Mouse (Mus musculus) lung, adult 2 months (tissue): ENCODE results near the gene Jdp2. TPM values are rescaled to one million over a fixed set of nuclear protein-coding genes. Genes with fewer than 3 reads are reported as not detected.

Experiments
- DNase-seq: peaks from one replicate; pipeline ENCODE4 v3.0.0; 2022
- H3K4me1 ChIP-seq: fragments of 200-500 bp; 2 replicates; pipeline ENCODE4 v1.6.1; 2011; ENCODE audit warnings: low read length; ENCODE audit not compliant: control insufficient read depth, insufficient read depth
- H3K4me3 ChIP-seq: fragments of 200-500 bp; replicated peaks from 2 replicates; pipeline ENCODE3; 2011; ENCODE audit warnings: low read depth, mild to moderate bottlenecking, control low read depth, low read length; ENCODE audit errors: extremely low read depth
- CTCF ChIP-seq: fragments of 200-500 bp; IDR thresholded peaks from 2 replicates; pipeline ENCODE4 v1.5.1; 2011; ENCODE audit warnings: mild to moderate bottlenecking, low read length, control low read depth; ENCODE audit not compliant: insufficient read depth
- POLR2A ChIP-seq: fragments of 200-500 bp; IDR thresholded peaks from 2 replicates; pipeline ENCODE4 v1.6.1; 2011; ENCODE audit warnings: low read depth, mild to moderate bottlenecking, control low read depth, low read length, borderline replicate concordance; ENCODE audit errors: extremely low read depth
- WGBS: fragments of 180-500 bp; shearing (Covaris S2); methylation state at CpG from one replicate; pipeline ENCODE4 v1.1.7; 2018; 5-methylcytosine and 5-hydroxymethylcytosine counted together
- polyA plus RNA-seq: library from polyadenylated mRNA; depleted of rRNA; stranded (reverse); fragments of >200 nt; gene quantifications from 2 replicates; pipeline ENCODE4 v1.2.3, GENCODE M21; 2012; rRNA removed

Jdp2 gene
- polyA plus RNA-seq: 21.6 and 30.9 TPM in 2 replicates

DNA sequence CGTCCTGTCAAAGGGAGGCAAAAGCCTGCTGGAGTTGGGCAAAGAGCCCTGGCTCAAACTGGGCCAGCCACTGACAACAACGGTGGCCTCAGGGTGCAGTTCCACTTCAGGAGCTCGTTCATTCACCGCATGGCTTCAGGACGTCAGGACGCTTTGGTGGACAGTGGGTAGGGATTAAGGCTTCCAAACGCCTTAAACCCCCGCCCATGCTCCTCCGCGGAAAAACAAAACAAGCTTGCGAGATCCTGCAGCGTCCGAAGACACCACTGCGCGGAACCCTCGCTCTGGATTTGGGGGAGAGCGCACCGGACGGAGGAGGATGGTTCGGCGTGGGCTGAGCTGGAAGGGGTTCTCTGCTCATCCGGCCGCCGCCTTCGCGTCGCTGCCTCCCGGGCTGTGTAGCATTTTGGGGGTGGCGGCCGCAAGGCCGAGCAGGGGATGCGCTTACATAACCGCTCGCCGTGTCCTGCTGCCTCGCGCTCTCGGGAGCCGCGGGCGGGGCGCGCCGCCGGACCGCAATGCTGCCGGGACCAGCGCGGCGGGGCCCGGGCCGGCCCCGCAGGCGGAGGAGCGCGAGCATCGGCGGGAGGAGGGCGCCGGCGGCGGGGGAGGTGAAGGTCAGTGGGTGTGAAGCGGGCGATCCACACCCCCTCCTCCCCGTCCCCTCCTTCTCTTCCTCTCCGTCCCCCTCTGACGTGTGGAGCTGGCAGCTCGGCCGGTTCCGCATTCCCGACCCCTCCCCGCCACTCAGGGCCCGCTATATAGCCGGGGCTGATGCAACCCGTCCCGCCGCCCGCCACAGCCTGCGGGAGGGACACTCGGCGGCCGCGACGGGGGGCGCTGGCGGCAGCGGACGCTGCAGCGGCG lies at the start of gene Jdp2:
Jdp2 (plus strand) TSS at position 417 of the 867 bp plus-strand sequence.
- WGBS: under 1% methylated on average over 83 of the region's 90 CpGs
- peaks cover 21% of the 10 kb centered on the region for H3K4me1 ChIP-seq
- TF ChIP-seq CTCF (no peak), POLR2A (peak; percentile 53; the same call in 1 of the 2 replicates)
- H3K4me3 ChIP-seq: peak within 1 kb of the TSS; percentile 77
- peak; percentile 96 for DNase-seq

DNA sequence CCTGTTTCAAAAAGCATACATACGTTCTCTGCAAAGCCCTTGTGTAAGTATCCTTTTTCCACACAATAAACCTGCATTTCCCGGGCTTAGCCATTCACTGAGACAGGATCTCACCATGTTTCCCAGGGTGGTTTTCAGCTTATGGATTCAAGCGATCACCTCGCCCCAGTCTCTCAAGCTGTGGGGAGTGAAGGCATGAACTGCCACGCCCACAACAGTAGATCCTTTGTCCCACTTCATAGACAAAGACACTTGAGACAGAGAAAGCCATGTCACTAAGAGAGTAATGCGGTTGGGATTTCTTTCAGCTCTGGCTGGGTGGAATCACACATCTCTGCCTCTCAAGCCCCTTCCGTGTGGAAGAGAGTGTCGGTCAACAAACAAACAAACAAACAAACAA lies 49.2 kb upstream of the Jdp2 start:
- peaks cover 2% of the 10 kb centered on the region; the same call in 1 of the 2 replicates for H3K4me1 ChIP-seq
- WGBS: 84% methylated on average over 8 of the region's 8 CpGs

DNA sequence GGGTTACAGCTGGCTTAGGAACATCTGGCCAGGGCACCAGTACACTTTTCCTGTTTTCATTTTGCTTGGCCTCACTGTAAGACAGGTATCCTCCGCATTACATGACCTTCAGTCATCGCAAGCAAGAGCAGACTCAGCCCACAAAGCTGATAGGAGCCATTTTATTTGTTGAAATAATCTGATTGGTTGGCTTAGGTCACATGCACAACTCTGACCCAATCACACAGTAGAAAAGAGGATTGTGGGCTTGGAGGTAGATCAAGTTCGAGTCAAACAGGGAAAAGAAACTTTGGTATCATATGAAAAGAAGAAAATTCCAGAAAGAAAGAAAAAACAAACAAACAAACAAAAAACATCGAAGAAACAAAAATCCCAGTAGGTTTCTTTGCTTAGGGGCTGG lies 48.4 kb upstream of the Jdp2 start:
- TF ChIP-seq CTCF (no peak), POLR2A (no peak)
- H3K4me1 ChIP-seq: peaks cover 2% of the 10 kb centered on the region; the same call in 1 of the 2 replicates
- no peak overlapping the region for H3K4me3 ChIP-seq
- DNase-seq: no peak
- 90% methylated on average over 4 of the region's 4 CpGs for WGBS

More for the DNA sequence above, 49.2 kb upstream of the Jdp2 start:
- no peak for DNase-seq
- no peak for TF ChIP-seq CTCF
- no peak for TF ChIP-seq POLR2A
- no peak overlapping the region for H3K4me3 ChIP-seq

DNA sequence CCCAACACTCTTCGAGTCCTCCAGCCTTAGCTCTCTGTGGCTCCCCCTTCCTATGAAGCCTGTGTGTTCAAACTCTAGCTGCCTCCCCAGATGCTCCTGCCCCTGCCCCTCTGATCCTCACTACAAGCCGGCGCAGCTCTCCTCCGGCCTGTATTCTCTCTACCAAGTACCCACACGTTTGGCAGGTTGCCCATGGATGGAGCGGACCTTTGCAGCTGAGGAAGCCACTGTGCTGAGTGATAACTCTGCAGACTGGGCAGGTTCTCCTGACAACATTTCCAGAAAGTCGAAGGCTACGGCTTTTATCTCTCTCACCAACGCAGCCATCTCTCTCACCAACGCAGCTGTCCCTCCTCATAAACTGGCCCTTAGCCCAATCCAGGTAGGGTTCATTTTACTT lies 39.5 kb upstream of the Jdp2 start:
- H3K4me1 ChIP-seq: no peaks in the 10 kb centered on the region
- TF ChIP-seq POLR2A (no peak), CTCF (no peak)
- WGBS: 59% methylated on average over 10 of the region's 10 CpGs
- no peak for DNase-seq
- H3K4me3 ChIP-seq: no peak overlapping the region

DNA sequence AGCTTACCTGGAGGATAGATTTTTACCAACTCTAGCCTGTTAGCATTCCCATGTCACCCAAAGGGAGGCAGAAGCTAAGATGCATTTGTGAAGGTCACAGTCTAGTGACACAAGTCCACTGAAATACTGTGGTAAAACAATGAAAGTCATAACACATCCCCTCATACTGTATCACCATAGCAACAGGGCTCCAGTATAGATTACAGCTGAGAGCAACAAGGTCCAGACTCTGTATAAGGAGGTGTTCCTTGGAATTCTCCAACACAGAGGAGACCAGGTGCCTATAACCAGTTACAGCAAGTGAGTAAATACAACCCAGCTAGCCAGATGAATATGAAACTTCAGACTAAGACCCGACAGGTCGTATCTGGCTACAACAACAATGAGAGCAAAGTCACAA lies 33.4 kb upstream of the Jdp2 start:
- H3K4me1 ChIP-seq: no peaks in the 10 kb centered on the region; the same call in 1 of the 2 replicates
- DNase-seq: no peak
- no peak overlapping the region for H3K4me3 ChIP-seq
- 87% methylated on average over 2 of the region's 2 CpGs for WGBS
- TF ChIP-seq CTCF (no peak), POLR2A (no peak)

DNA sequence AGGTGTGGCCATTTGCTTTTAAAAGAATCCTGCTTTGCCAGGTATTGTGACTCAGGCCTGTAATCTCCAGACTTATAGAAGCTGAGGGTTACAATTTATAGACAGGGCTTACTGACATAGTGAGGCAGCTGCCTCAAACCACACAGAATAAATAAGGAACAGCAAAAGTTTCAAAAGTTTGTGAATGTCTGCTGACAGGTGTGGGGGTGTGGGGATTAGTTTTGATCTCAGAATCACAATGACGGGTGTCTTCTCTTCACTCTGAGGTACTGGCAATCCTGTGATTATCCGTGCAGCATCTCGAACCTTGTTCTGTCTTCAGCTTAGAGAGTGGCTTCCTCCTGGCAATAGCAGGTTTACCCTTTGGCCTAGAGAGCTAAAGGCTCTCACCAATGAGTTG lies 30.5 kb upstream of the Jdp2 start:
- no peak for DNase-seq
- 82% methylated on average over 3 of the region's 3 CpGs for WGBS
- TF ChIP-seq CTCF (no peak), POLR2A (no peak)
- H3K4me1 ChIP-seq: no peaks in the 10 kb centered on the region; the same call in 1 of the 2 replicates
- no peak overlapping the region for H3K4me3 ChIP-seq

DNA sequence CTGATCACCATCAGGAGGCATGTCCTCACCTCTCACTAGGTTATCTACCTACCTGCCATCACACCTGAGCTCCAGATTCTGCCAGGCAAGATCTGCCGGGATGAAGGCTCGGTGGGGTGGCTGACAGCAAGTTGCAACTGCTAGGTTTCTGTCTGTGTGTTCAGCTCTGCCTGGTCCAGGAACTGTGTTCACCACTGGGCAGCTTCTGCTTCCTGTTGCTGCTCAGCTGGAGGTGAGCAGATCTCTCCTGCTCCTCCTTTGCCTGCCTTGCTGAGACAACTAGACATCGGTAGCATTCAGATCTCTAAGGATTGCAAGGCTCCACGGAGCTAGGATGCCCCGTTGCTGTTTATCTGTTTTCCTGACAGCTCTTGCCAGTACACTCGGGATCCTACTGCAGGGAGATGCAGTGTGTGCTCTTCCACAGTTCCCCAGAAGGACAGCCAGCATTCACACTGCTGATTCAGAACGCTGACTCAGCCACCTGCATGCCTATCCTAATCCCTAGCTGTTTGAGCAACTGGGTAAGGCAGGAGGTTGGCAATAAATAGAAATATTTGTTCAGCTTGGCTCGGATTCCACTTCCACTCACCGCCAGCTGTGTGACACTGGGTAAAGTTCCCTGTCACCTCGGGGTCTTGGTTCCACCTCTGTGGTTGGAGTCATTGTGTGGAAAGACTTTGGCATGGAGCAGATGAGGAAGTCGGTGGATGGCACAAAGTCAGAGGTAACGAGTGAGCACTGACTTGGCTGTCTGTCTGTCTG lies 29.3 kb upstream of the Jdp2 start:
- DNase-seq: peak; percentile 22
- TF ChIP-seq POLR2A (no peak), CTCF (no peak)
- 40% methylated on average over 12 of the region's 12 CpGs for WGBS
- H3K4me1 ChIP-seq: no peaks in the 10 kb centered on the region; the same call in 1 of the 2 replicates
- no peak overlapping the region for H3K4me3 ChIP-seq

DNA sequence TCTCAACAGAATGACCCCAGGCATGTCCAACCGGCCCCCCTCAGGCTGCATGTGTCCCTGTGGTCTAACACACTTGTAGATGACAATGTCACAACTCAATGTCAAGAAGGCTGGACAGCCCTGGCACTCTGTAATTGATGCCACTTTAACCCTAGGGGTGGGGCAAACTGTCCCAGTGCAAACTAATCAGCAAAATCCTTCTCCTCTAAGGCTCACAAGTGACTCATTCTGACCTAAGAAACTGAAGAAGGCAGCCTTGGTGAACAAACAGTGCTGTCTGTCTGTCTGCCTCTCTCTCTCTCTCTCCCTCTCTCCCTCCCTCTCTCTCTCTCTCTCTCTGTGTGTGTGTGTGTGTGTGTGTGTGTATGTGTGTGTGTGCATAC lies 28.7 kb upstream of the Jdp2 start:
- TF ChIP-seq POLR2A: no peak
- no peak for TF ChIP-seq CTCF
- peak; percentile 18 for DNase-seq
- peaks cover 2% of the 10 kb centered on the region; the same call in 1 of the 2 replicates for H3K4me1 ChIP-seq
- 52% methylated on average over 1 of the region's 1 CpGs for WGBS
- no peak overlapping the region for H3K4me3 ChIP-seq

DNA sequence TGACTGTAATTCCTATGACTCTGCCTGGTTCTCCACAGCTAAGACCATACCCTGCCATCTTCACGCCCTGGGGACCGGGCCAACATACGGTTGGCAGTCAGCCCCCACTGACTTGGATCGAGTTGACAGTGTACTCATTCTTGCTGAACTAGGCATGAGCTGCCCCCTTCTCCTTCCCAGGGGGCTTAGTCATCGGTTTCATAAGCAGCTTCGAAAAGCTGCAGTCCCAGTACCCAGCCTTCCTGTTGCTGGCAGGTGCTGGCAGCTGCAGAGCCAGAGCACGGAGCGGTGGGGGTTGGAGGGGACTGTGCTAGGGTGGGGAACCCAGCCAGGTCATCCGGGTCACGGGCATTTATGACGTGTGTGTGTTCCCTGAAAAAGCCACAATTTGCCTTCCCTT lies 27.5 kb upstream of the Jdp2 start:
- no peak for TF ChIP-seq POLR2A
- TF ChIP-seq CTCF: no peak
- WGBS: 51% methylated on average over 11 of the region's 11 CpGs
- Histone ChIP-seq H3K4me3 (no peak overlapping the region), H3K4me1 (peaks cover 2% of the 10 kb centered on the region; the same call in 1 of the 2 replicates)
- peak; percentile 15 for DNase-seq
